Mouse (Mus musculus) forebrain, embryonic 14.5 days (tissue): ENCODE measurements around the gene Igf2r. TPM values are rescaled to one million over a fixed set of nuclear protein-coding genes. Genes with fewer than 3 reads are reported as not detected.
A peak's percentile ranks its signal among the peaks of the same experiment; 100 is the strongest.

Experiments
- ATAC-seq: fragments of 200-750 bp; cut with Nextera tagmentation; 2 replicates; pipeline ENCODE4 v1.8.0; 2017; ENCODE audit warnings: mild to moderate bottlenecking, moderate library complexity
- DNase-seq: peaks from one replicate; pipeline ENCODE4 v3.0.0-alpha.2; 2015; ENCODE audit warnings: low spot score
- H3K27ac ChIP-seq: fragments of 300-500 bp; sonication (generic); 2 replicates; pipeline ENCODE4 v1.5.1; 2014; ENCODE audit warnings: low read depth, mild to moderate bottlenecking, control low read depth, low read length, moderate library complexity
- H3K27me3 ChIP-seq: fragments of 300-500 bp; sonication (generic); replicated peaks from 2 replicates; pipeline ENCODE4 v1.6.1; 2014; ENCODE audit warnings: low read length, control low read depth, mixed read lengths; ENCODE audit not compliant: control insufficient read depth, insufficient read depth
- H3K36me3 ChIP-seq: fragments of 300-500 bp; sonication (generic); 2 replicates; pipeline ENCODE4 v1.6.1; 2014; ENCODE audit warnings: low read length, control low read depth; ENCODE audit not compliant: control insufficient read depth, insufficient read depth
- H3K4me1 ChIP-seq: fragments of 300-500 bp; sonication (generic); 2 replicates; pipeline ENCODE4 v1.6.1; 2014; ENCODE audit warnings: antibody characterized with exemption, low read length, control low read depth; ENCODE audit not compliant: control insufficient read depth, insufficient read depth
- H3K4me2 ChIP-seq: fragments of 300-500 bp; sonication (generic); 2 replicates; pipeline ENCODE4 v1.6.1; 2014; ENCODE audit warnings: mild to moderate bottlenecking, control low read depth, low read length
- H3K4me3 ChIP-seq: fragments of 300-500 bp; sonication (generic); 2 replicates; pipeline ENCODE4 v1.5.1; 2014; ENCODE audit warnings: low read depth, low read length, control low read depth
- H3K9ac ChIP-seq: fragments of 300-500 bp; sonication (generic); 2 replicates; pipeline ENCODE4 v1.6.1; 2014; ENCODE audit warnings: mild to moderate bottlenecking, low read length, control low read depth, moderate library complexity
- H3K9me3 ChIP-seq: fragments of 300-500 bp; sonication (generic); replicated peaks from 2 replicates; pipeline ENCODE4 v1.6.1; 2016; ENCODE audit warnings: low read length, control low read depth, mixed read lengths; ENCODE audit not compliant: control insufficient read depth
- WGBS: fragments of 180-500 bp; shearing (Covaris S2); extraction: QIAGEN DNeasy Blood & Tissue Kit; methylation state at CpG from one replicate; pipeline ENCODE4 v1.1.7; 2014; 5-methylcytosine and 5-hydroxymethylcytosine counted together
- polyA plus RNA-seq: library from polyadenylated mRNA; unstranded; fragments of >200 nt; fragmentation: Nextera tagmentation; extraction: Ambion mirVana; gene quantifications from 2 replicates; pipeline ENCODE4 v1.2.1, GENCODE M21; 2014

Igf2r gene
- polyA plus RNA-seq, 1 experiment from 2014 or later, result 9.6 TPM

GRCm38 (mm10) chr17:12767294-12767852 is 2.1 kb downstream of the Igf2r start:
- H3K4me2 ChIP-seq, result peak overlapping the region; percentile 89; the same call in 1 of the 2 replicates
- WGBS, result 95% methylated on average over 6 of the region's 6 CpGs

GRCm38 (mm10) chr17:12763412-12763811 is 6.1 kb downstream of the Igf2r start:
- no peak overlapping the region for H3K4me3 ChIP-seq
- no peak overlapping the region for H3K4me2 ChIP-seq
- 94% methylated on average over 2 of the region's 2 CpGs for WGBS
- ATAC-seq (no peak), DNase-seq (no peak)
- H3K27me3 ChIP-seq, result no peaks in the 10 kb centered on the region
- H3K27ac ChIP-seq, result no peak overlapping the region
- no peak overlapping the region for H3K9ac ChIP-seq
- H3K4me1 ChIP-seq, result peaks cover 11% of the 10 kb centered on the region
- no peaks in the 10 kb centered on the region for H3K9me3 ChIP-seq
- 0 out of 2 replicates have a peak, but pooled peaks cover 3% of the 10 kb centered on the region for H3K36me3 ChIP-seq

More at GRCm38 (mm10) chr17:12767294-12767852, 2.1 kb downstream of the Igf2r start:
- no peak for ATAC-seq
- Histone ChIP-seq H3K9me3 (no peaks in the 10 kb centered on the region), H3K4me3 (no peak overlapping the region), H3K9ac (no peak overlapping the region), H3K27me3 (no peaks in the 10 kb centered on the region), H3K4me1 (peaks cover 15% of the 10 kb centered on the region), H3K36me3 (no peaks in the 10 kb centered on the region), H3K27ac (no peak overlapping the region)
- no peak for DNase-seq

GRCm38 (mm10) chr17:12760355-12761146 is 8.9 kb downstream of the Igf2r start:
- Histone ChIP-seq H3K9ac (no peak overlapping the region), H3K4me1 (no peaks in the 10 kb centered on the region), H3K27ac (no peak overlapping the region), H3K9me3 (no peaks in the 10 kb centered on the region), H3K4me2 (no peak overlapping the region), H3K36me3 (0 out of 2 replicates have a peak, but pooled peaks cover 3% of the 10 kb centered on the region), H3K27me3 (no peaks in the 10 kb centered on the region), H3K4me3 (no peak overlapping the region)
- DNase-seq (no peak), ATAC-seq (no peak)
- WGBS, result 87% methylated on average over 10 of the region's 10 CpGs

GRCm38 (mm10) chr17:12759646-12760074 is 9.8 kb downstream of the Igf2r start:
- Histone ChIP-seq H3K4me3 (no peak overlapping the region), H3K36me3 (0 out of 2 replicates have a peak, but pooled peaks cover 3% of the 10 kb centered on the region), H3K27ac (no peak overlapping the region), H3K9ac (no peak overlapping the region), H3K9me3 (no peaks in the 10 kb centered on the region), H3K27me3 (no peaks in the 10 kb centered on the region), H3K4me1 (no peaks in the 10 kb centered on the region), H3K4me2 (no peak overlapping the region)
- DNase-seq (no peak), ATAC-seq (no peak)
- 83% methylated on average over 8 of the region's 8 CpGs for WGBS

GRCm38 (mm10) chr17:12758701-12759455 is 10.6 kb downstream of the Igf2r start:
- no peak overlapping the region for H3K4me2 ChIP-seq
- no peaks in the 10 kb centered on the region for H3K4me1 ChIP-seq
- no peaks in the 10 kb centered on the region for H3K9me3 ChIP-seq
- WGBS, result 91% methylated on average over 12 of the region's 12 CpGs
- DNase-seq (no peak), ATAC-seq (no peak)
- no peaks in the 10 kb centered on the region for H3K27me3 ChIP-seq
- H3K36me3 ChIP-seq, result 0 out of 2 replicates have a peak, but pooled peaks cover 3% of the 10 kb centered on the region
- H3K9ac ChIP-seq, result no peak overlapping the region
- H3K27ac ChIP-seq, result no peak overlapping the region
- no peak overlapping the region for H3K4me3 ChIP-seq

GRCm38 (mm10) chr17:12757990-12758389 is 11.5 kb downstream of the Igf2r start:
- no peak overlapping the region for H3K27ac ChIP-seq
- no peaks in the 10 kb centered on the region for H3K4me1 ChIP-seq
- DNase-seq (peak; percentile 46), ATAC-seq (peak; percentile 50; the same call in 1 of the 2 replicates)
- no peak overlapping the region for H3K4me2 ChIP-seq
- no peaks in the 10 kb centered on the region for H3K9me3 ChIP-seq
- 78% methylated on average over 5 of the region's 5 CpGs for WGBS
- H3K9ac ChIP-seq, result no peak overlapping the region
- no peaks in the 10 kb centered on the region for H3K27me3 ChIP-seq
- 0 out of 2 replicates have a peak, but pooled peaks cover 3% of the 10 kb centered on the region for H3K36me3 ChIP-seq
- no peak overlapping the region for H3K4me3 ChIP-seq

- Histone ChIP-seq H3K27me3 (no peaks in the 10 kb centered on the region), H3K4me2 (no peak overlapping the region), H3K9ac (no peak overlapping the region), H3K9me3 (no peaks in the 10 kb centered on the region), H3K36me3 (0 out of 2 replicates have a peak, but pooled peaks cover 3% of the 10 kb centered on the region), H3K4me3 (no peak overlapping the region), H3K4me1 (no peaks in the 10 kb centered on the region), H3K27ac (no peak overlapping the region)
- DNase-seq, result no peak
- WGBS, result 89% methylated on average over 6 of the region's 6 CpGs
- ATAC-seq, result no peak
These were observed 12.3 kb downstream of the Igf2r start for GRCm38 (mm10) chr17:12757161-12757560.

GRCm38 (mm10) chr17:12755951-12756350 is 13.5 kb downstream of the Igf2r start:
- H3K4me2 ChIP-seq, result no peak overlapping the region
- H3K27ac ChIP-seq, result no peak overlapping the region
- 85% methylated on average over 4 of the region's 4 CpGs for WGBS
- no peak for DNase-seq
- no peaks in the 10 kb centered on the region for H3K36me3 ChIP-seq
- no peak overlapping the region for H3K4me3 ChIP-seq
- H3K9ac ChIP-seq, result no peak overlapping the region
- ATAC-seq, result no peak
- no peaks in the 10 kb centered on the region for H3K27me3 ChIP-seq
- H3K4me1 ChIP-seq, result no peaks in the 10 kb centered on the region
- H3K9me3 ChIP-seq, result no peaks in the 10 kb centered on the region
